Mouse (Mus musculus) heart, postnatal 10 days (tissue): Measurements from ENCODE around the gene Skiv2l. TPM values are rescaled to one million over a fixed set of nuclear protein-coding genes. Genes with fewer than 3 reads are reported as not detected.
A peak's percentile ranks its signal among the peaks of the same experiment; 100 is the strongest.

Source experiments
- DNase-seq, 2 experiments: peaks; one replicate each; pipeline ENCODE4 v3.0.0; 2021
- intact Hi-C: fragments of 180-260 bp; cut with DNase I; formaldehyde crosslinking; loops from one replicate; pipeline ENCODE4 v1.15.1; 2025
- total RNA-seq, 2 experiments: library from RNA; stranded (reverse); gene quantifications; 2 replicates each; pipeline ENCODE4 v1.2.3; 2021

Gene Skiv2l
- total RNA-seq = 10 to 100 TPM; 27.6 to 29.3 TPM

DNA sequence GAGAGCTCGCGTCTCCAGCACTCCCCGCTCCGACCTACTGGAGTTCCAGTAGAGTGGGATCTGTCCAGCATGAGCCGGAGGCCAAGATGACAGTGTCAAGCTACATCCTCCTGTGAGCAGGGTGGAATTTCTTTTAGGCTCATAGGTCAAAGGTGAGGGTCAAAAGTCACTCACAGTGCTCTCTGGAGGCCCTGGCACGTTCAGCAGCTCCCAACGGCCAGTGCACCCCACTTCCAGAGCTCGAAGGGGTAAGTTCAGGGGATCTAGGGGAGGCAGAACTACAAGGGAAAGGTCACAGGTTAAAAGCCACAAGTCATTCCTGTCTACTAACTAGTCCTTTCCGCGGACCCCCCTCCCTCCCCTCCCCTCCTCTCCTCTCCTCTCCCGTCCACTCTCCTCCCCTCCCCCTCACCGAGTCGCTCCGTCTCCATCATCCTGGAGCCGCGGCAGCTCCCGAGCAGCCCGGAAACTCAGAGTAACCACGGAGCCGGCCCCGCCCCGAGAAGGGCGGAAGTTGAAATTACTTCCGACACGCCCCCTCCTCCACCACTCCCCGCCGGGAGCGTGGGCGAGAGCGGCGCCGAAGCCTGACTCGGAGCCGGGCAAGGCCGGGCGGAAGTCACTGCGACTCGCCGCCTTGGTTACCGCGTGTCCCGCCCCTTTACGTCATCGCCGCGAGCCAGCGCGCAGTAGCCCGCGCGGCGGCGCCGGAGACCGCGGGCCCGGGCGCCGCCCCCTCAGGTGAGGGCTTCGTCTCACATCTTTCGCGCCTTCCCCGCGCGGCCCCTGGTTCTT lies at the start of gene Skiv2l, which contains the start of gene Nelfe:
Gene Skiv2l, minus strand, starts transcription at position 489 of the 795 bp plus-strand sequence.
Gene Nelfe, plus strand, starts transcription at position 670 of the 795 bp plus-strand sequence.
- intact Hi-C loops = loop anchor here (10.0 kb wide), 1 partner anchor 385 kb away; the partner anchor contains the start of genes Atp6v1g2 and Nfkbil1
- DNase-seq = peak; percentile 98

DNA sequence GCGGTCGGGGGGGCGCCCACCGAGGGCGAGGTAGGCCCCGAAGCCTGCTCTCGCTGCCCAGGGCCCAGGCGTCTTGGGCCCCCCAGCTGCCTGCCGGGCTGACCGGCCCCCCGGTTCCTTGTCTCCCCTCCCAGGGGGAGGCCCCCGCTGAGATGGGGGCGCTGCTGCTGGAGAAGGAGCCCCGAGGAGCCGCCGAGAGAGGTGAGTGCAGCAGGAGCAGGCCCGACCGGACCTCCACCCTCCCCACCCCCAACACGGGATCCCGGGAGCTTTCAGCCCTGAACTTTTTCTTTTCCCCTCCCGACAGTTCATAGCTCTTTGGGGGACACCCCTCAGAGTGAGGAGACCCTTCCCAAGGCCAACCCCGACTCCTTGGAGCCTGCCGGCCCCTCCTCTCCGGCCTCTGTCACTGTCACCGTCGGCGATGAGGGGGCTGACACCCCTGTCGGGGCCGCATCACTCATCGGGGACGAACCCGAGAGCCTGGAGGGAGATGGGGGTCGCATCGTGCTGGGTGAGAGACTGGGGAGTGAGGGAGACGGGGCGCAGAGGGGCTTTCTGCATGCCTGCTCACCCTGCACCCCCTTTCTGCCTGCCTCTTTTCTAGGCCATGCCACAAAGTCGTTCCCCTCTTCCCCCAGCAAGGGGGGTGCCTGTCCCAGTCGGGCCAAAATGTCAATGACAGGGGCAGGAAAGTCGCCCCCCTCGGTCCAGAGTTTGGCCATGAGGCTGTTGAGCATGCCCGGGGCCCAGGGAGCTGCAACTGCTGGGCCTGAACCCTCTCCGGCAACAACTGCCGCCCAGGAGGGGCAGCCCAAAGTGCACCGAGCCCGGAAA lies 49.3 kb upstream of the Skiv2l start:
- intact Hi-C loops = no loop called here
- DNase-seq = peak; percentile 62 to 72

DNA sequence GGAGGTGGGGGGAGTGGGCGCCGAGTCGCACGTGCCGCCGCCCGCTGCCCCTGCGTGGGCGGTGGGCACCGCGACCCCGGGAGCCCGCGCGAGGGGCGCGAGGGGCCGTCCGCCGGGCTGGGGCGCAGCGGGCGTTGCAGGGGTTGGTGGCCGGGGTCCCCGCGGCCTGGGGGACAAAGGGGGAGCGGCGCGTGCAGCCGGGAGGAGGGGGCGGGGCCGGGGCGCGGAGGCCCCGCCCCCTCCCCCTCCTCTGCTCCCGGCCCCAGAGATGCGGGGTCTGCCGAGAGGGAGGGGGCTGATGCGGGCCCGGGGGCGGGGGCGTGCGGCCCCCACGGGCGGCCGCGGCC lies 48.7 kb upstream of the Skiv2l start:
- intact Hi-C loops = no loop called here
- DNase-seq = peak in 1 of 2 experiments; percentile 24

DNA sequence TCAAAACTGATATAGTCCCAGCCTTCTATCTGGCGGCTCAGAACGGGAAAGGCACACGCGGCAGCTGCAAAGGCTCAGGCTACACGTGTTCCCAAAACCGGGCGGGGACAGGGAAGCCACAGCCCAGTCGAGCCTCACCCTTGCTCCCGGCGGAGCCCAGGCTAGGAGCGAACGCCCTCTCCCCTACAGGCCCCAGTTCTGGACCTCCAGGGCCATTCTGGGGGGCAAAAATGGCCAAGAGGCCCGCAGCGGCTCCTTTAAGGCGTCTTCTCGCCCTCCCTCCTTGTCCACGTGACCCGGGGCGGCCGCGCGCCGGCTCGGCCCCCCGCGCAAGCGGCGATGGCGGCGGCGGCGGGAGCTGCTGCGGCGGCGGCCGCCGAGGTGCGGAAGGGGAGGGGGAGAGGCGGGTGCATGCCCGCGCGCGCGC lies 48.2 kb upstream of the Skiv2l start, which contains the start of the genes C2 and Ehmt2:
Gene C2, minus strand, starts transcription at position 106 of the 427 bp plus-strand sequence.
Gene Ehmt2, plus strand, starts transcription at position 310 of the 427 bp plus-strand sequence.
- intact Hi-C loops = no loop called here
- DNase-seq = peak; percentile 85

DNA sequence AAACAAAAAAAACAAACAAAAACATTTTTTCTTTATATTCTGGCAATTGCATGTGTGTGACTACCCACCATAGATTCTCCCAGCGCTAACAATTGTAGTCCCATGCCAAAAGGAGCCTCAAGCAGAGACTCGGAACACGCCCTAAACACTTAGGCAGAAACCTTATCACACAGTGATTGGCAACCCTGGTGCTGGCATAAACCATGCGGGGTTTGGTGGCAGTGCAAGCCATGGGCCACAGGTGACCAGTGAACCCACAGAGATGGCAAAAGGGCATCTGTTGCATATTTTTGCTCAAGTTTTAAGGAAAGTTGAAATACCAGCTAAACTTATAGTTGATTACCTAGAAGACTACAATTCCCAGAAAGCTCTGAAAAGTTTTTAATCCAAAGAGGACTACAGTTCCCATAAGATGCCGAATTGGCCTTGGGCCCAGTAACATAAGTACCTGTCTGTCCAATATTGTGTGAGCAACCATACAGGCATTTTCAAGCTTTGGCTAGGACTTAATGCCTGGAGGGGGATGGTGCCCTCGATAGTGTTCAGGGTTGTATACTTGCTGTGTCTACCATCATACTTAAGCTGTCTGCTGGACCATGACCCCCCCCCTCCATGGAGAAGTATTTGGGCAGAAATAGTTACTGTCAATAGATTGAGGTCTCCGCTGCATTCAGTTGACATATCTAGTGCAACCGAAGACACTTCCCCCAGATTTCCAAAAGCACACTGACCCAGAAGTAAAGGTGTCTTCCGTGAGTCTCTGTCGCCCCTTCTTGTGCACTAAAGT lies 47.6 kb upstream of the Skiv2l start:
- intact Hi-C loops = no loop called here
- DNase-seq = peak; percentile 45 to 58

DNA sequence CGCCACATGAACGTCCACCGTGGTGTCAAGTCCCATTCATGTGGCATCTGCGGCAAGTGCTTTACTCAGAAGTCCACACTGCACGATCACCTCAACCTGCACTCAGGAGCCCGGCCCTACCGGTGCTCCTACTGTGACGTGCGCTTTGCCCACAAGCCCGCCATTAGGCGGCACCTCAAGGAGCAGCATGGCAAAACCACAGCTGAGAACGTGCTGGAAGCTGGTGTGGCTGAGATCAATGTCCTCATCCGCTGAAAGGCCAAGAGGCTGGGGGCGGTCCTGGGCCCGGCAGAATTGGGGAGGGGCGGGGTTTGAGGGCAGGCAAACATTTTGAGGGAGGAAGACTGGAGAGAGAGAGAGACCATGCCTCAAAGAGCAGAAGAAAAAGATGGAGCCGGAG lies 46.4 kb upstream of the Skiv2l start:
- DNase-seq = no peak
- intact Hi-C loops = no loop called here

DNA sequence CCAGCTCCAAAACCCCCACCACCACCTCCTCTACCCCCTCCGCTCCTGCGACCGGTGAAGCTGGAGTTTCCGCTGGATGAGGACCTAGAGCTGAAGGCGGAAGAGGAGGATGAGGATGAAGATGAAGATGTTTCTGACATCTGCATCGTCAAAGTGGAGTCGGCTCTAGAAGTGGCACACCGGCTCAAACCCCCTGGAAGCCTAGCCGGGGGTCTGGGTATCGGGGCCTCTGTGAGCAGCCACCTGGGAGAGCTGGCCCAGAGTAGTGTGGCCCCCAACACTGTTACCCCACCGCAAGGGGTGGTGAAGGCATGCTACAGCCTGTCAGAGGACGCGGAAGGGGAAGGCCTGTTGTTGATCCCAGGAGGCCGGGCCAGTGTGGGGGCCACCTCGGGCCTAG lies 45.7 kb upstream of the Skiv2l start:
- no peak for DNase-seq
- intact Hi-C loops = no loop called here

DNA sequence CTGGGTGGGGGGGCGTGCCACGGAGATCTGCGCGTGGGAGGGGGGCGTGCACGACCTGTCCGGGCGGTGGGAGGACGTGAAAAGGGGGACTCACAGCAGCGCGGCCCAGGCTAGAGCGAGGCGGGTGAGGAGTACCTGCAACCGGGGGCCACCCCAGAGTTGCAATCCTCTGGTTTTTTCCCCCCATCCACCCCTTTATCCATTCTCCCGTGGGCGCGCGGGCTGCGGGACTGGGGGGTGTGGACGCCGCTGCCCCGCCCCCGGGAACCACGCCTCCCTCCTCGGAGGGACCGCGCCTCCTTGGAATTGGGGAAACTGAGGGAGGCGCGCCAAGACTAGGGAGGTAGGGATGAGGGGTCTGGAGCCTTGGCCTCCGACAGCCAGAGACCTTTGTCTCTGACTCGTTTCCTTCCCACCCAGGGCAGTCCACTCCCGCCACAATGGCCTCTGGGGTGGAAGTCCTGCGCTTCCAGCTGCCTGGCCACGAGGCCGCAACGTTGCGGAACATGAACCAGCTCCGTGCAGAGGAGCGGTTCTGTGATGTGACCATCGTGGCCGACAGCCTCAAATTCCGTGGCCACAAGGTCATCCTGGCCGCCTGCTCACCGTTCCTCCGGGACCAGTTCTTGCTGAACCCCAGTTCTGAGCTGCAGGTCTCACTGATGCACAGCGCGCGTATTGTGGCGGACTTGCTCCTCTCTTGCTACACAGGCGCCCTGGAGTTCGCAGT lies 45.0 kb upstream of the Skiv2l start:
- DNase-seq = peak; percentile 59 to 65
- intact Hi-C loops = no loop called here

DNA sequence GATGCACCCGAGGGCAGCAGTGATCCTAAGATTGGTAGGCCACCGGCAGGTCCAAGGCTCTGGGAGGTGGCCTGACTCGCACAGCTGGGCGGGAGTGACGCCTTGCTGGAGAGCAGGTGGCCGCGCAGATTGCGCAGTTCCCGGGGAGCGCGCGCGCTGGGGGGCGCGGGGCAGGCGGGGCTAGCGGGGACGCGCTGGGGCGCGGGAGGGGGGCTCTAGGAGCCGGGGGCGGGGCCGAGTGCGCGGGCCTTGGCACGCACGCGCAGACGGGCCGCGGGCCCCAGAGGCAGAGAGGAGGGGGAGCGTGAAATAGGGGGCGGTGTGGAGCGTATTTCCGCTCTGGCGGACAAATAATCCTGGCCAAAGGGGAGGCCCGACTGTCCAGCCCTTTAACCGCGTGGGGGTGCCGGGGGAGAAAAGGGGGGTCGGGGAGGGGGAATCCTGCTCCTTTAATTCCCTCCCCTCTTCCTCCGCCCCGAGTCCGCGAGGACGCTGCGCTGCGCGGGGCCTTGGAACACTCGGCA lies 44.1 kb upstream of the Skiv2l start:
- intact Hi-C loops = no loop called here
- peak; percentile 94 to 96 for DNase-seq

DNA sequence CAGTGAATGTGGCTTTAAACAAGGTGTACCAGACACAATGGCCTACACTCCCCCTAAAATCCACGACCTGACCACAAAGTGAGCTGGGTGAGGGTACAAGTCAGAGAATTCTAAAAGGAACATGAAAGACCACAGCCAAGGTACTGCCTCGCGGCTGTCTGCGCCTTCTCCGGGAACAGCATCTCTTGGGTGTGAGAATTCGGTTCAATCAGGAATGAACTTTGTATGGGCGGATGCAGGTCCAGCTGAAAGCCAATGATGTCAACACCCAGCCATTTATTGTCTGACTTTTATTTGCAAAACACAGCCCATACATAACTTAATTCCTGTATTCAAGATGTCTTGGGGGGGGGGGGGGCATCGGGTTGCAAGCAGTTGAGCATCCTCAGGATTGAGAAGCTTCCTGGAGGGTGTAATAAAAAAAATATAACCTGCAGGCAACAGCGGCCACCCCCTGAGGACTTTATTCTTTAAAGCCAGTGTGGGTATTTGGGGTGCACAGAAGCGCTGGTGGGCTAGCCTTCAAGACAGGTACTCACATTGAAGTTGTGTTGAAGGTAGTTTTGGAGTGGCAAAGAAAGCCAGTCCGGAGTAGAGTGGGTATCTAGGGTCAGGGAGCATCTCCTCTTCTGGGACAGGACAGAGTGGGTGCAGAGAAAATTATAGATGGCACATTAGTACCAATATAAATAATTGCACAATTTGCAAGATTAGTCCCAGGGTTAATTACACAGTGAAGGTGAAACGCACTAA lies 43.2 kb upstream of the Skiv2l start:
- intact Hi-C loops = loop anchor here (2.0 kb wide), 1 partner anchor 36 kb away; no protein-coding TSS in a partner anchor
- DNase-seq = no peak

DNA sequence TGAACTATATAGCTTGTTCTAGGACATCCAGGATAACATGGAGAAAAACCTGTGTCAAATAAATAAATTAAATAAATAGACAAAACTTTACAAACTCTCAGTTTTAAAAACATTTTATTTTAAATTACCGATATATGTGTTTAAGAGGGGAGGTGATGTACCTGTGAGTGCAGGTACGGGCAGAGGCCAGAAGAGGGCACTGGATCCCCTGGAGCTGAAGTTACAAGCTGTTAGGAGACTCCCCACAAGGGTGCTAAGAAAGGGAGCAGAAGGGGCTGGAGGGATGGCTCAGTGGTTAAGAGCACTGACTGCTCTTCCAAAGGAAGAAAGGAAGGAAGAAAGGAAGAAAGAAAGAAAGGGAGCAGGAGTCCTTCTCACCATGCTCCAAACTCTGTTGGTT lies 41.4 kb upstream of the Skiv2l start:
- intact Hi-C loops = no loop called here
- no peak for DNase-seq

DNA sequence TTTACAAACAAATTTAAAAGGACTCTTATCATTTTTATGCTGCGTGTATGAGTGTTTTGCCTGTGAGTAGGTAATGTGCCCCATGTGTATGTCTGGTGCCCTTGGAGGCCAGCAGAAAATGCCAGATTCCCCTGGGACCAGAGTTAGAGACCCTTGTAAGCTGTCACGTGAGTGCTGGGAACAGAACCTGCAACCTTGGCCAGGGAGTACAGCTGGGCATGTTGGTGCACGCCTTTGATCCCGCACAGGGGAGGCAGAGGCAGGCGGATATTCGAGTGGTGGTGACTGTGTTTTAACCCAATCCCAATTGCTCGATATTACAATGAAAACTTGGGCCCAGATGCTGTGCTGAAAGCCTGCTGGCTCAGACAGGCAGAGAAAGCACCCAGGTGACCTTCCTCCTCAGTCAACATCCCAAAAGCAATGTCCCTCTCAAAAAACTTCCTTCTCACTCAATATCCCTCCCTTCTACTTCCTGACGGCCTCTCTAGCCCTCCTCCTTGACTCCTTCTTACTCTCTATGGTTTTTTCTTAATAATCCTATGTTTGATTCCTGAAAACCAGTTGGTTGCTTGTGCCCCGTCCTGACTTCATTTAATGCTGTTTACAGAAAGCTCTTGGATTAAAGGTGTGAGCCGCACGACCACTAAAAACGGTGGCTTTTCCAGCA lies 40.2 kb upstream of the Skiv2l start:
- no peak for DNase-seq
- intact Hi-C loops = no loop called here

DNA sequence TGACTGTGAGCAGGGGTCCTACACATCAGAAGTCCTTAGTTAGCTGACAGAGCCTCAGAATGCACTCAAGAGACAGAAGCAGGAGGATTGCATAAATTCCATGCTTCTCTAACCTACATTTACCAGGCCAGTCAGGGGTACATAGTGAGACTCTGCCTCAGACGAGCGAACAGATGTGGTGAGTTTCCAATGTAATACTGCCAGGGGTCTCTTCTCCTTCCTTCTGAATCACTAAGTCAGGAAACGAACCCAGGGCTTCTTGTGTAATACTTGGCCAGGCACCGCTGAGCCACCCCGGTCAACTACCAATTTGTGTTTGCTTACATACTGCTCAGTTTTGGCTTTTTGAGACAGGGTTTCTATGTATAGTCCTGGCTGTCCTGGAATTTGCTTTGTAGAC lies 37.9 kb upstream of the Skiv2l start:
- intact Hi-C loops = no loop called here
- DNase-seq = no peak

DNA sequence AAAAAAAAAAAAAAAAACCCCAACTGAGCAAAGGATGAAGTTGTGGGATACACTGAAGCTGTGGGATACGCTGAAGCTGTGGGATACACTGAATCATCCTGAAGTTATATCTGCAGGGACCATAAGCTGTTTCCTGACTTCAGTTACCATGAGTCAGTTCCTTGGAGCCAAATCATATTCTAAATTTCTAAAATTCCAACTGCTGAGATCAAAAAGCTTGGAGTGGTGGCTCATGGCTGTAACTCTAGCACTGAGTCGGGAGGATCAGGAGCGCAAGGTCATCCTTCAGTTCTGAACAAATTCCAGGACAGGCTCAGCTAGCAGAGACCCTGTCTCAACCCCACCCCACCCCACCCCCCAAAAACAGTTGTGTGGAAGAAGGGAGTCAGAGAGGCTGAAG lies 35.6 kb upstream of the Skiv2l start:
- intact Hi-C loops = no loop called here
- no peak for DNase-seq

DNA sequence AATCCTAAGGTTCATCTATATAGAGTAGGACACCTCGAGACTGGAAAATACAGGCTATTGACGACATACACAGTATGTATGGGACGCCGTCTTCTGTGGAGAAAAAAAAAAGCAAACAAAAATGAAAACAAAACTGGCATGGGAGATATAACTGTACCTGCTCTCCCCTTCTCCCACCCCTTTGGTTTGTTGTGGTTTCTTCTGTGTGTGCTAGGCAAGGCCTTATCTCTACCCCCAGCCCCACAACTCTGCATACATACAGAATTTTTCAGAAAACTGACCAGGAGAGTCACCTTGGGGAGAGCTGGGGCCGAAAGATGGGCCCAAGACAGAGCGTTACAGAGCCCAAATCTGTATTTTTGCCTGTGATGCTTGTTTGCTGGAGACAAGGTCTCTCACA lies 34.7 kb upstream of the Skiv2l start:
- DNase-seq = no peak
- intact Hi-C loops = no loop called here

DNA sequence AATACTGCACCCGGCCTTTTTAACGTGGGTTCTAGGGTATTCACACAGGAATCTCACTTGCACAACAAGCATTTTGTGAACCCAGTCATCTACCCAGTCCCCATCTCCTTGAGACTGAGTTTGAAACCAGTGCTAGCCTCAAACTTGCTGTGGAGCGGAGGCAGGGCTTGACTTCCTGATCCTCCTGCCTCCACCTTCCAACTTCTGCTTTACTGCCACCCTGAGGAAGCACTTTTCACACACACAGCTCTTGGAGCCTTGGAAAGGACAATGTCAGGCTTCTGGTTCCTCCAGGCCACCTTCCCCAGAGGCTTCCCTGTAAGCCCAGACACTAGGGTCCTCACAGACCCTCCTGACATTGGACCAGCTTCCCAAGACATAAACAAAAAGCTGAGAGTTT lies 33.3 kb upstream of the Skiv2l start:
- no peak for DNase-seq
- intact Hi-C loops = no loop called here

DNA sequence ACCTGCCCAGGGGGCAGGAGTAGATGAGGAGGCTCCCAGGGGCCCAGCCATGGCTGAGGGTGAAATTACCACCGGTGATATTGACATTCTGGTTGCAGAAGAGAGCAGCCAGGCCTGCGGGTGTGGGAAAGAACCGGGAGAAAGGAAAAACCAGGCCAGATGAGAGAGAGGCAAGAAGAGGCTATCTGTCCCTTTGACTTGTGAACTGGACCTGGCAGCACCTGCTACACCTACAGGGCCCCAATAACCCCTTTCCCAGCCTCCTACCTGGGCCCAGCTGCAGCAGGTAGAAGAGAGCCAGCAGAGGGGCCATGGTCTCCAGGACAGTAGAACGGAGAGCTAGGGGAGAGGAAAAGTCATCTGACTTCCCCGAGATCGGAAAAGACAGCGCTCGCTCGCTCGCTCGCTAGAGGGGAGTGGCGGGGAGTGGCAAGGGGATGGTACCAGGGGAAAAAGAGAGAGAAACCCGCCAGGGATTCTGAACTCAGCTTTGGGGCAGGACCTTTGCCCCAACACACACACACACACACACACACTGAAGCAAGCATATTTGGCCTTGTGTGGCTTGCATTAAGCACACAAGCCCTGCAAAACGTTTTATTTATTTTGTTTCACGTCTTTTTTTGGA lies 31.8 kb upstream of the Skiv2l start, which contains the start of gene Gm20547:
Gene Gm20547, minus strand, starts transcription at position 360 of the 628 bp plus-strand sequence.
- DNase-seq = no peak
- intact Hi-C loops = no loop called here

DNA sequence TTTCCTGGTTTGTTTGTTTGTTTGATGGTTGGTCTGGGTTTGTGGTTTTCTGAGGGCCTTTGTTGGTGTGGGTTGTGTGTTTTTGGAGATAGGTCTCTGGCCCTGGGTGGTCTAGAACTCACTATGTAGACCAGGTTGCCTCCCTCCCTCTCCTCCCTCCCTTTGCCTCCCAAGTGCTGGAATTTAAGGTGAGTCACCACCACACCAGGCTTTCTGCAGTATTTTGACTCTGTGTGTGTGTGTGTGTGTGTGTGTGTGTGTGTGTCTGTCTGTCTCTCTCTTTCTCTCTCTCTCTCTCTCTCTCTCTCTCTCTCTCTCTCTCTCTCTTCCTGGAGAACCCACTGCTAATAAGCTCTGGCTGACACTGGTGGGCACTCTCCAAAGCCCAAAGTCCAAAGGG lies 31.2 kb upstream of the Skiv2l start:
- intact Hi-C loops = no loop called here
- no peak for DNase-seq
